Mouse (Mus musculus) liver, embryonic 14.5 days (tissue): ENCODE data around the gene Kremen2.

Experiments used
- CTCF ChIP-seq: IDR thresholded peaks from 2 replicates; pipeline ENCODE4 v1.5.1; 2016; ENCODE audit warnings: antibody characterized with exemption, low read depth, control low read depth
- EP300 ChIP-seq: IDR thresholded peaks from 2 replicates; pipeline ENCODE4 v1.6.1; 2016; ENCODE audit warnings: antibody characterized with exemption, low read depth

DNA sequence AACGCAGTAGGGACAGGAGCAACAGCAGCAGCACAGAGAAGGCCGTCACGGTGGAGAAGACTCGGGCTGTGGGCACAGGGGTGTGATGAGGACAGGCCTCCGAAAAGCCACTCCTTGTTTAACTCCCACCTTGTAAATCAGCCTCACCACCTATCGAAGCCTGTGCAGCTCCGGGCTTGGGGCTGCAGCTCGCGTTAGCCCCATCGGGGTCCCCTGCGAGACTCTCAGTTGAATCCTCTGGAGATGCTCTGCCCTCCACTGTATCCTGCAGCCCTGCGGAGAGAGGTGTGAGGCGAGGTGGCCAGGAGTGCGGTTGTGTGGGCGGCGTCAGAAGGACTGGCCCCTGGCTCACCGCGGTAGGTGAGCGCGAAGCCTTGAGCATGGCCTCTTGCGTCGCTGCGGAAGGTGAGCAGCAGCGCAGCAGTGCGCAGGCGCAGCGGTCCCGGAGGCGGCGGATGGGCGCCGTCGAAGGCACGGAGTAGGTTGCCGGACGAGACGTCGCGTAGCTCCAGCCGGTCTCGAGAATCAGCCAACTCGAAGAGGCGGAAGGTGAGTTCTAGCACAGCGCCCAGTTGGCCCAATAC lies 3.3 kb downstream of the Kremen2 start:
- no peak for TF ChIP-seq CTCF
- TF ChIP-seq EP300, result no peak
